Mouse (Mus musculus): ENCODE data around the gene Dcst2. TPM values are rescaled to one million over a fixed set of nuclear protein-coding genes. Genes with fewer than 3 reads are reported as not detected.

The Dcst2 gene
- polyA plus RNA-seq, 1 experiment from 2014 or later: 0.23 TPM

DNA sequence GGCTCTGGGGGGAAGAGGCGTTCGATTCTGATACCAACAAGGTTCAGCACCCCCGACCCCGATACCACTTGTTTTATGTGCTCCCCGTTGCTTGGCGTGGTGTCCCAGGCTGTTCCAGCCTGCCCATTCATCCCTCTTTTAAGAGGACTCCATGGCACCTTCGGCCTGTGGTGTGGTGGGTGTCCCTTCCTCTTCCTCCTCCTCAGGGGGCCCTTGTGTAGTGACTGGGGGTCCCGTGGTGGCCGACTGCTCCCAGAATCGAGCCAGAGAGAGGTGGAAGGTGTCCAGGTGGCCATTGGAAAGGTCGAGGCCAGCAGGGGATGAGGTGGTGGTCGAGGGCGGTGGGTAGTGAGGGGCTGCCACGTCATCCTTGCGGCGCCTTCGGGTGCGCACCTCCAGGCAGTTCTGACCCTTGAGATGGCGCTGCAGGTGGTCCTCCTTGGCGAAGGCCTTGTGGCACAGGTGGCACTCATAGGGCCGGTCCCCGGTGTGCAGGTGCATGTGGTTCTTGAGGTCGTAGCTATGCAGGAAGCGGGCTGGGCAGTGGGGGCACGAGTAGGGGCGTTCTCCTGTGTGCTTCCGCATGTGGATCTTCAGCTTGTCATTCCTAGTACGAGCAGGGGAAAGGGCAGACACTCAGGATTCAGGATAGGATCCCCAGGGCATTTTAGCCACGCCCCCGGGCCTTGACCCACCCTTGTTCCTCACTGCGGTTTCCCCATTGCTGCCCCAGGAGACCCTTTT is 17.8 kb downstream of the Dcst2 start:
- Histone ChIP-seq H3K4me1 (ENCODE audit: control insufficient read depth, insufficient read depth, low read length) (0 out of 2 replicates have a peak, but pooled peaks cover 4% of the 10 kb centered on the region), H3K4me3 (ENCODE audit: low read depth, low read length) (no peak overlapping the region), H3K9ac (ENCODE audit: low read length) (no peak overlapping the region), H3K4me2 (ENCODE audit: low read depth, severe bottlenecking) (no peak overlapping the region), H3K27ac (replicated peaks; ENCODE audit: low read depth, low read length) (no peak overlapping the region), H3K9me3 (ENCODE audit: control insufficient read depth, low read length) (no peaks in the 10 kb centered on the region), H3K36me3 (ENCODE audit: control insufficient read depth, insufficient read depth, low read length) (no peaks in the 10 kb centered on the region), H3K27me3 (ENCODE audit: control insufficient read depth, insufficient read depth, low read length) (no peaks in the 10 kb centered on the region)
- DNase-seq (ENCODE audit: low spot score) (no peak), ATAC-seq (ENCODE audit: insufficient number of reproducible peaks, low FRiP score, low TSS enrichment, low read depth) (no peak)
- WGBS: 90% methylated on average over 31 of the region's 31 CpGs

- Histone ChIP-seq H3K9ac (ENCODE audit: low read length) (no peak overlapping the region), H3K4me1 (ENCODE audit: control insufficient read depth, insufficient read depth, low read length) (0 out of 2 replicates have a peak, but pooled peaks cover 6% of the 10 kb centered on the region), H3K36me3 (ENCODE audit: control insufficient read depth, insufficient read depth, low read length) (no peaks in the 10 kb centered on the region), H3K9me3 (ENCODE audit: control insufficient read depth, low read length) (no peaks in the 10 kb centered on the region), H3K4me2 (ENCODE audit: low read depth, severe bottlenecking) (no peak overlapping the region), H3K4me3 (ENCODE audit: low read depth, low read length) (no peak overlapping the region), H3K27ac (replicated peaks; ENCODE audit: low read depth, low read length) (no peak overlapping the region), H3K27me3 (ENCODE audit: control insufficient read depth, insufficient read depth, low read length) (no peaks in the 10 kb centered on the region)
- 94% methylated on average over 14 of the region's 14 CpGs for WGBS
- DNase-seq (ENCODE audit: low spot score): no peak
- no peak for ATAC-seq (ENCODE audit: insufficient number of reproducible peaks, low FRiP score, low TSS enrichment, low read depth)
Measured at GRCm38 (mm10) chr3:89380291-89380690, 18.5 kb downstream of the Dcst2 start.

- Histone ChIP-seq H3K4me2 (ENCODE audit: low read depth, severe bottlenecking) (no peak overlapping the region), H3K36me3 (ENCODE audit: control insufficient read depth, insufficient read depth, low read length) (no peaks in the 10 kb centered on the region), H3K4me3 (ENCODE audit: low read depth, low read length) (no peak overlapping the region), H3K9me3 (ENCODE audit: control insufficient read depth, low read length) (no peaks in the 10 kb centered on the region), H3K27me3 (ENCODE audit: control insufficient read depth, insufficient read depth, low read length) (no peaks in the 10 kb centered on the region), H3K27ac (replicated peaks; ENCODE audit: low read depth, low read length) (no peak overlapping the region), H3K9ac (ENCODE audit: low read length) (no peak overlapping the region), H3K4me1 (ENCODE audit: control insufficient read depth, insufficient read depth, low read length) (0 out of 2 replicates have a peak, but pooled peaks cover 8% of the 10 kb centered on the region)
- DNase-seq (ENCODE audit: low spot score) (no peak), ATAC-seq (ENCODE audit: insufficient number of reproducible peaks, low FRiP score, low TSS enrichment, low read depth) (no peak)
- 92% methylated on average over 18 of the region's 18 CpGs for WGBS
Measured at GRCm38 (mm10) chr3:89380711-89381110, 18.9 kb downstream of the Dcst2 start.

DNA sequence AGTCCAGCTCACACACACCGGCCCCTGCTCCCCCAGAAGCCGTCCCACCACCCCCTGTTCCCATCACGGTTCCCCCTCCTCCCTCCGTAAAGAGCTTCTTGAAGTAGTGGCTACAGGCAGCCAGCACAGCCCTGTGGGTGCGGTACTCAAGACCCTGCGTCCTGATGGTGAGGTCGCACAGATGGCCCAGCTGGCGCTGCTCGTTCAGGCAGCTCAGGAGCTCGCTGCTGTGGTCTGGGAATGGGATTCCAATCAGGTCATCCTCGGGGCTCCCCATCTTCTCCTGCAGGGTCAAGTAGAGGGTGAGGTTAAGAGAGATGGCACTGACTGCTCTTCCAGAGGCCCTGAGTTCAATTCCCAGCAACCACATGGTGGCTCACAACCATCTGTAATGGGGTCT is 19.5 kb downstream of the Dcst2 start:
- DNase-seq (ENCODE audit: low spot score) (no peak), ATAC-seq (ENCODE audit: insufficient number of reproducible peaks, low FRiP score, low TSS enrichment, low read depth) (no peak)
- WGBS: 80% methylated on average over 11 of the region's 11 CpGs
- Histone ChIP-seq H3K9me3 (ENCODE audit: control insufficient read depth, low read length) (no peaks in the 10 kb centered on the region), H3K4me1 (ENCODE audit: control insufficient read depth, insufficient read depth, low read length) (0 out of 2 replicates have a peak, but pooled peaks cover 8% of the 10 kb centered on the region), H3K9ac (ENCODE audit: low read length) (no peak overlapping the region), H3K27ac (replicated peaks; ENCODE audit: low read depth, low read length) (no peak overlapping the region), H3K36me3 (ENCODE audit: control insufficient read depth, insufficient read depth, low read length) (no peaks in the 10 kb centered on the region), H3K4me3 (ENCODE audit: low read depth, low read length) (no peak overlapping the region), H3K4me2 (ENCODE audit: low read depth, severe bottlenecking) (no peak overlapping the region), H3K27me3 (ENCODE audit: control insufficient read depth, insufficient read depth, low read length) (no peaks in the 10 kb centered on the region)

DNA sequence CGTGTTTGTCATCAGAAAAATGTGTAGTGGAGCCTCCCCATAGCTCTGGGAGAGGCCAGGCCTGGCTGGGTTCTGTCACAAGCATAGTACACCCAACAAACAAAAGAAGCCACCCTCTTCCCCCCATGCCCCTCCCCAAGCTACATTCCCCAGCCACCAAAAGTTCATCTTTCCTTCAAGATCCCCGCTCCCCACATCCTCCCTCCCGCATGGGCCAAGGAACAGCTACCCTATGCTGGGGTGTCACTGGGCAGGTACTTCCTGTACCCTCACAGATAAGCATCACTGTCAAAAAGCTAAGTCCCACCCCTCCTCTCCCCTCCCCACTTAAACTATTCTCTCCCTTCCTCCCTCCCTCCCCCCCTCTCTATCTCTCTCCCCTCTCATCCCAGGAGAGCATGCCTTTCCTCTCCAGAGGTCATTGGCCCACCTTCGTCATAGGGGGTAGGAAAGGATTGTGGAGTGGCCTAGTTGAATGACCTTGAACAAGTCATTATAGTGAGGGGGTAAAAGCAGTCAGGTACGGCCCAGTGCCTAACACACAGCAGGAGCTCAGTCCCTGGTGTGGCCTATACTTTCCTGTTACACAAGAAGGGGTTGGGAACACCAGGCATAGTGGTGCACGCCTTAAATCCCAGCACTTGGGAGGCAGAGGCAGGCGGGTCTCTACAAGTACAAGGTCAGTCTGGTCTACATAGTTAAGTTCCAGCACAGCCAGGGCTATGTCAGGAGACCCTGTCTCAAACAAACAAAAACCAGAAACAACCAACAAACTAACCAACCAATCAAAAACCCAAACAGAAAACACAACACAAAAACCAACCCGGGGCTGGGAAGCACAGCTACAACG is 20.5 kb downstream of the Dcst2 start:
- 89% methylated on average over 9 of the region's 9 CpGs for WGBS
- Histone ChIP-seq H3K4me3 (ENCODE audit: low read depth, low read length) (no peak overlapping the region), H3K9ac (ENCODE audit: low read length) (no peak overlapping the region), H3K9me3 (ENCODE audit: control insufficient read depth, low read length) (no peaks in the 10 kb centered on the region), H3K4me2 (ENCODE audit: low read depth, severe bottlenecking) (no peak overlapping the region), H3K27ac (replicated peaks; ENCODE audit: low read depth, low read length) (no peak overlapping the region), H3K27me3 (ENCODE audit: control insufficient read depth, insufficient read depth, low read length) (no peaks in the 10 kb centered on the region), H3K4me1 (ENCODE audit: control insufficient read depth, insufficient read depth, low read length) (peaks cover 12% of the 10 kb centered on the region; the same call in 1 of the 2 replicates), H3K36me3 (ENCODE audit: control insufficient read depth, insufficient read depth, low read length) (no peaks in the 10 kb centered on the region)
- ATAC-seq (ENCODE audit: insufficient number of reproducible peaks, low FRiP score, low TSS enrichment, low read depth) (no peak), DNase-seq (ENCODE audit: low spot score) (no peak)

DNA sequence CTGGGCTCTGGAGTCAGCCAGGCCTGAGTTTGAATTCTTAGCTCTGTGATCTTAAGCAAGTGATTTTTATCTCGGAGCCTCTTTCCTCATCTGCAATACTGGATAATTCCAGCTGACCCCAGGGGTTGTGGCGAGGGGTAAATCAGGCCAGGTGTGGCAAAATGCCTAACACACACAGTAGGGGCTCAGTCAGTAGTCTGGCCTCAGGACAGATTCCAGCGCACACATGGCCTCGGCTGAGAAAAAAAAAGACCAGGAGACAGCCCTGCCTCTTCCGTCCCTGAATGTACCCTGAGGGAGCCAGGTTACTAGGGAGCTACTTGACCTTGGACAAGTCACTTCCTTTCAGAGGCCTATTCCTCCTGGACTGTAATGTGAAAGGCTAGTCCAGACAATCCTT is 21.2 kb downstream of the Dcst2 start:
- no peak overlapping the region for H3K4me3 ChIP-seq (ENCODE audit: low read depth, low read length)
- H3K9ac ChIP-seq (ENCODE audit: low read length): no peak overlapping the region
- no peaks in the 10 kb centered on the region for H3K36me3 ChIP-seq (ENCODE audit: control insufficient read depth, insufficient read depth, low read length)
- H3K27me3 ChIP-seq (ENCODE audit: control insufficient read depth, insufficient read depth, low read length): no peaks in the 10 kb centered on the region
- H3K4me2 ChIP-seq (ENCODE audit: low read depth, severe bottlenecking): no peak overlapping the region
- no peak for ATAC-seq (ENCODE audit: insufficient number of reproducible peaks, low FRiP score, low TSS enrichment, low read depth)
- WGBS: 70% methylated on average over 5 of the region's 5 CpGs
- no peak for DNase-seq (ENCODE audit: low spot score)
- H3K9me3 ChIP-seq (ENCODE audit: control insufficient read depth, low read length): no peaks in the 10 kb centered on the region
- H3K4me1 ChIP-seq (ENCODE audit: control insufficient read depth, insufficient read depth, low read length): peaks cover 12% of the 10 kb centered on the region; the same call in 1 of the 2 replicates
- H3K27ac ChIP-seq (replicated peaks; ENCODE audit: low read depth, low read length): no peak overlapping the region

GRCm38 (mm10) chr3:89383651-89384255 is 22.0 kb downstream of the Dcst2 start:
- no peak for ATAC-seq (ENCODE audit: insufficient number of reproducible peaks, low FRiP score, low TSS enrichment, low read depth)
- WGBS: 77% methylated on average over 5 of the region's 5 CpGs
- Histone ChIP-seq H3K4me3 (ENCODE audit: low read depth, low read length) (no peak overlapping the region), H3K4me1 (ENCODE audit: control insufficient read depth, insufficient read depth, low read length) (peaks cover 10% of the 10 kb centered on the region; the same call in 1 of the 2 replicates), H3K9ac (ENCODE audit: low read length) (no peak overlapping the region), H3K4me2 (ENCODE audit: low read depth, severe bottlenecking) (no peak overlapping the region), H3K36me3 (ENCODE audit: control insufficient read depth, insufficient read depth, low read length) (no peaks in the 10 kb centered on the region), H3K27ac (replicated peaks; ENCODE audit: low read depth, low read length) (no peak overlapping the region), H3K9me3 (ENCODE audit: control insufficient read depth, low read length) (no peaks in the 10 kb centered on the region), H3K27me3 (ENCODE audit: control insufficient read depth, insufficient read depth, low read length) (no peaks in the 10 kb centered on the region)
- no peak for DNase-seq (ENCODE audit: low spot score)

DNA sequence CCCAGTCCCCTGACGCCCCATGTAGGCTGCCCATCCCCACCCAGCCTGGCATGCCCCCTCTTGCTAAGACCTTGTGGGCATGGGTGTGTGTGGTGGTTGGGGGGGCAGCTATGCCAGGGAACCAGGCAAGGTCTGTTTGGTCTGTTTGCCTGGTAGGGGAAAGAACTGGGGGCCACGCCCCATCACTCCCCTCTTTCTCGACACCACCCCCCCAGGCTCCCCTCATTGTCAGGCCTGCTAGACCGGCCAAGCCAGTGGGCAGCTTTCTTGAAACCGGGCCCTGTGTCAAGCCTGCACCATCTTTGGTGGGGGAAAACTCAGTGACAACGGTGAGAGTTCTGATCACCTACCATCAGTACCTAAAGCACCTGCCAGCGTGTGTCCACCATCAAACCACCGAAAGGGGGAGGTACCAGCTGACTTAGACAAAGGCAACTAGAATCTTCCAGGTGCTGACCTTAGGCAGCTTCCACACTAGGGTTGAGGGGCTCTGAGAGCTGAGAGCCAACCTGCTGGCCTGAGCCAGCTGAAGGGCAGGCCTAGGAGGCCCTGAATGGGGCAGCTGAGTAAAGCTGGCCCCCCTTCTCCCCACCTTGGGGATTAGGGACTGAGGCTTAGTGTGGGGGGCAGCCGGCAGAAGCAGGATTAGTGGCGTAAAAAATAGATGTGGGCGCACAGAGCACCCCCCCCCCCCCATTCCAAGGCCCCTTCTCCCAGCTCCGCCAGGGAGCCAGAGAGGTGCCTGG is 22.7 kb downstream of the Dcst2 start:
- Histone ChIP-seq H3K4me1 (ENCODE audit: control insufficient read depth, insufficient read depth, low read length) (peaks cover 10% of the 10 kb centered on the region; the same call in 1 of the 2 replicates), H3K36me3 (ENCODE audit: control insufficient read depth, insufficient read depth, low read length) (no peaks in the 10 kb centered on the region), H3K9ac (ENCODE audit: low read length) (no peak overlapping the region), H3K4me3 (ENCODE audit: low read depth, low read length) (no peak overlapping the region), H3K27me3 (ENCODE audit: control insufficient read depth, insufficient read depth, low read length) (no peaks in the 10 kb centered on the region), H3K4me2 (ENCODE audit: low read depth, severe bottlenecking) (no peak overlapping the region), H3K9me3 (ENCODE audit: control insufficient read depth, low read length) (no peaks in the 10 kb centered on the region), H3K27ac (replicated peaks; ENCODE audit: low read depth, low read length) (no peak overlapping the region)
- DNase-seq (ENCODE audit: low spot score): no peak
- WGBS: 72% methylated on average over 11 of the region's 12 CpGs
- no peak for ATAC-seq (ENCODE audit: insufficient number of reproducible peaks, low FRiP score, low TSS enrichment, low read depth)

Measured in limb, embryonic 11.5 days (tissue).